Mouse (Mus musculus) limb, embryonic 12.5 days (tissue): ENCODE measurements at regions not wholly inside any gene's neighbourhood (a gene's known extent, or its start where the extent isn't known, plus 50 kb on each side); places are given as distances from the start of the nearest gene placed in this dataset.

Source experiments
- ATAC-seq: fragments of 200-750 bp; cut with Nextera tagmentation; 2 replicates; pipeline ENCODE4 v1.8.0; 2017; ENCODE audit warnings: low read depth, moderate TSS enrichment; ENCODE audit not compliant: insufficient number of reproducible peaks, insufficient read depth, low FRiP score, low TSS enrichment
- H3K27ac ChIP-seq: fragments of 300-500 bp; sonication (generic); 2 replicates; pipeline ENCODE4 v1.5.1; 2016; ENCODE audit warnings: mild to moderate bottlenecking, moderate library complexity
- H3K27me3 ChIP-seq: fragments of 300-500 bp; sonication (generic); 2 replicates; pipeline ENCODE4 v1.6.1; 2016; ENCODE audit warnings: mild to moderate bottlenecking, moderate library complexity
- H3K36me3 ChIP-seq: fragments of 300-500 bp; sonication (generic); 2 replicates; pipeline ENCODE4 v1.6.1; 2016; ENCODE audit warnings: mild to moderate bottlenecking, moderate library complexity
- H3K4me1 ChIP-seq: fragments of 300-500 bp; sonication (generic); replicated peaks from 2 replicates; pipeline ENCODE4 v1.6.1; 2016
- H3K4me2 ChIP-seq: fragments of 300-500 bp; sonication (generic); 2 replicates; pipeline ENCODE4 v1.6.1; 2016; ENCODE audit warnings: mild to moderate bottlenecking, moderate library complexity
- H3K4me3 ChIP-seq: fragments of 300-500 bp; sonication (generic); replicated peaks from 2 replicates; pipeline ENCODE4 v1.5.1; 2016; ENCODE audit warnings: mild to moderate bottlenecking
- H3K9ac ChIP-seq: fragments of 300-500 bp; sonication (generic); replicated peaks from 2 replicates; pipeline ENCODE4 v1.6.1; 2016; ENCODE audit warnings: mild to moderate bottlenecking, moderate library complexity
- H3K9me3 ChIP-seq: fragments of 300-500 bp; sonication (generic); 2 replicates; pipeline ENCODE4 v1.6.1; 2016; ENCODE audit warnings: mild to moderate bottlenecking, moderate library complexity
- WGBS: fragments of 180-500 bp; shearing (Covaris S2); methylation state at CpG from one replicate; pipeline ENCODE4 v1.1.7; 2016; 5-methylcytosine and 5-hydroxymethylcytosine counted together

- H3K27ac ChIP-seq: 0 out of 2 replicates have a peak overlapping the region, but pooled peaks have one; percentile 35
- no peaks in the 10 kb centered on the region for H3K36me3 ChIP-seq
- H3K4me2 ChIP-seq: no peak overlapping the region
- H3K27me3 ChIP-seq: no peaks in the 10 kb centered on the region
- H3K9me3 ChIP-seq: no peaks in the 10 kb centered on the region
- H3K4me3 ChIP-seq: no peak overlapping the region
- 10% methylated on average over 7 of the region's 7 CpGs for WGBS
- ATAC-seq: no peak
- no peak overlapping the region for H3K9ac ChIP-seq
- peaks cover 7% of the 10 kb centered on the region for H3K4me1 ChIP-seq
Measured at GRCm38 (mm10) chr1:73425049-73425448, 409.3 kb upstream of the Tnp1 start.

GRCm38 (mm10) chr1:73418196-73418595 is 402.5 kb upstream of the Tnp1 start:
- H3K36me3 ChIP-seq: no peaks in the 10 kb centered on the region
- ATAC-seq: no peak
- 86% methylated on average over 2 of the region's 2 CpGs for WGBS
- H3K27ac ChIP-seq: no peak overlapping the region
- no peak overlapping the region for H3K4me3 ChIP-seq
- H3K4me2 ChIP-seq: no peak overlapping the region
- no peaks in the 10 kb centered on the region for H3K4me1 ChIP-seq
- H3K9ac ChIP-seq: no peak overlapping the region
- no peaks in the 10 kb centered on the region for H3K9me3 ChIP-seq
- no peaks in the 10 kb centered on the region for H3K27me3 ChIP-seq

- ATAC-seq: no peak
- Histone ChIP-seq H3K27ac (no peak overlapping the region), H3K4me2 (no peak overlapping the region), H3K4me3 (no peak overlapping the region), H3K36me3 (no peaks in the 10 kb centered on the region), H3K9ac (no peak overlapping the region), H3K4me1 (no peaks in the 10 kb centered on the region), H3K9me3 (no peaks in the 10 kb centered on the region), H3K27me3 (no peaks in the 10 kb centered on the region)
- 92% methylated on average over 2 of the region's 2 CpGs for WGBS
Measured at GRCm38 (mm10) chr1:73411452-73411851, 395.7 kb upstream of the Tnp1 start.

- H3K9me3 ChIP-seq: no peaks in the 10 kb centered on the region
- H3K27ac ChIP-seq: no peak overlapping the region
- H3K4me2 ChIP-seq: no peak overlapping the region
- no peaks in the 10 kb centered on the region for H3K36me3 ChIP-seq
- H3K27me3 ChIP-seq: no peaks in the 10 kb centered on the region
- no peak for ATAC-seq
- WGBS: 36% methylated on average over 3 of the region's 3 CpGs
- 0 out of 2 replicates have a peak, but pooled peaks cover 2% of the 10 kb centered on the region for H3K4me1 ChIP-seq
- no peak overlapping the region for H3K4me3 ChIP-seq
- no peak overlapping the region for H3K9ac ChIP-seq
Measured at GRCm38 (mm10) chr1:73399178-73399577, 383.5 kb upstream of the Tnp1 start.

GRCm38 (mm10) chr1:73395034-73395433 is 379.3 kb upstream of the Tnp1 start:
- WGBS: 53% methylated on average over 1 of the region's 1 CpGs
- no peak overlapping the region for H3K4me3 ChIP-seq
- ATAC-seq: no peak

GRCm38 (mm10) chr1:73394466-73394865 is 378.8 kb upstream of the Tnp1 start:
- Histone ChIP-seq H3K27me3 (no peaks in the 10 kb centered on the region), H3K9ac (no peak overlapping the region), H3K27ac (no peak overlapping the region), H3K36me3 (no peaks in the 10 kb centered on the region), H3K4me1 (peaks cover 12% of the 10 kb centered on the region), H3K9me3 (no peaks in the 10 kb centered on the region), H3K4me2 (no peak overlapping the region), H3K4me3 (no peak overlapping the region)
- ATAC-seq: no peak
- 35% methylated on average over 1 of the region's 1 CpGs for WGBS

More at GRCm38 (mm10) chr1:73395034-73395433, 379.3 kb upstream of the Tnp1 start:
- Histone ChIP-seq H3K36me3 (no peaks in the 10 kb centered on the region), H3K4me1 (peaks cover 12% of the 10 kb centered on the region), H3K27me3 (no peaks in the 10 kb centered on the region), H3K9me3 (no peaks in the 10 kb centered on the region), H3K4me2 (no peak overlapping the region), H3K27ac (peak overlapping the region; percentile 37; the same call in 1 of the 2 replicates), H3K9ac (no peak overlapping the region)

- Histone ChIP-seq H3K9me3 (peaks cover 2% of the 10 kb centered on the region; the same call in 1 of the 2 replicates), H3K27ac (no peak overlapping the region), H3K4me3 (no peak overlapping the region), H3K4me1 (peaks cover 10% of the 10 kb centered on the region), H3K27me3 (no peaks in the 10 kb centered on the region), H3K9ac (no peak overlapping the region), H3K4me2 (no peak overlapping the region), H3K36me3 (no peaks in the 10 kb centered on the region)
- no peak for ATAC-seq
- WGBS: 59% methylated on average over 10 of the region's 10 CpGs
Measured at GRCm38 (mm10) chr1:73392077-73392476, 376.4 kb upstream of the Tnp1 start.

GRCm38 (mm10) chr1:73389976-73390375 is 374.3 kb upstream of the Tnp1 start:
- H3K36me3 ChIP-seq: no peaks in the 10 kb centered on the region
- H3K4me2 ChIP-seq: no peak overlapping the region
- H3K9me3 ChIP-seq: peaks cover 2% of the 10 kb centered on the region; the same call in 1 of the 2 replicates
- H3K9ac ChIP-seq: no peak overlapping the region
- H3K27me3 ChIP-seq: no peaks in the 10 kb centered on the region
- WGBS: 71% methylated on average over 3 of the region's 3 CpGs
- H3K4me1 ChIP-seq: peaks cover 10% of the 10 kb centered on the region
- no peak overlapping the region for H3K27ac ChIP-seq
- no peak overlapping the region for H3K4me3 ChIP-seq
- no peak for ATAC-seq

- Histone ChIP-seq H3K4me3 (no peak overlapping the region), H3K36me3 (no peaks in the 10 kb centered on the region), H3K27me3 (no peaks in the 10 kb centered on the region), H3K4me1 (peaks cover 10% of the 10 kb centered on the region), H3K4me2 (no peak overlapping the region), H3K9me3 (peaks cover 2% of the 10 kb centered on the region; the same call in 1 of the 2 replicates), H3K27ac (no peak overlapping the region), H3K9ac (no peak overlapping the region)
- WGBS: 97% methylated on average over 3 of the region's 3 CpGs
- no peak for ATAC-seq
Measured at GRCm38 (mm10) chr1:73389174-73389573, 373.5 kb upstream of the Tnp1 start.

- H3K27ac ChIP-seq: peak overlapping the region; percentile 59; the same call in 1 of the 2 replicates
- no peaks in the 10 kb centered on the region for H3K9me3 ChIP-seq
- no peak overlapping the region for H3K4me3 ChIP-seq
- 33% methylated on average over 9 of the region's 9 CpGs for WGBS
- no peak for ATAC-seq
- H3K9ac ChIP-seq: no peak overlapping the region
- no peaks in the 10 kb centered on the region for H3K27me3 ChIP-seq
- no peaks in the 10 kb centered on the region for H3K36me3 ChIP-seq
- no peak overlapping the region for H3K4me2 ChIP-seq
- H3K4me1 ChIP-seq: peaks cover 12% of the 10 kb centered on the region
Measured at GRCm38 (mm10) chr1:73381578-73381977, 365.9 kb upstream of the Tnp1 start.

- H3K36me3 ChIP-seq: no peaks in the 10 kb centered on the region
- H3K4me2 ChIP-seq: no peak overlapping the region
- H3K27me3 ChIP-seq: no peaks in the 10 kb centered on the region
- no peak overlapping the region for H3K9ac ChIP-seq
- H3K27ac ChIP-seq: no peak overlapping the region
- 74% methylated on average over 7 of the region's 7 CpGs for WGBS
- H3K4me3 ChIP-seq: no peak overlapping the region
- H3K9me3 ChIP-seq: no peaks in the 10 kb centered on the region
- peaks cover 10% of the 10 kb centered on the region; the same call in 1 of the 2 replicates for H3K4me1 ChIP-seq
- ATAC-seq: no peak
Measured at GRCm38 (mm10) chr1:73374531-73375375, 359.0 kb upstream of the Tnp1 start.
